Mouse (Mus musculus): ENCODE measurements at regions not wholly inside any gene's neighbourhood (a gene's known extent, or its start where the extent isn't known, plus 50 kb on each side); places are given as distances from the start of the nearest gene placed in this dataset.

GRCm38 (mm10) chr3:38221834-38222215, 262.8 kb downstream of the Ankrd50 start:
- Histone ChIP-seq H3K9ac (ENCODE audit: low read depth, low read length) (no peak overlapping the region), H3K27me3 (replicated peaks; ENCODE audit: control insufficient read depth, insufficient read depth, low read length) (no peaks in the 10 kb centered on the region), H3K27ac (ENCODE audit: low read depth, low read length) (no peak overlapping the region), H3K4me3 (ENCODE audit: low read depth, low read length) (no peak overlapping the region), H3K4me1 (replicated peaks; ENCODE audit: control insufficient read depth, insufficient read depth, low read length) (no peaks in the 10 kb centered on the region), H3K36me3 (ENCODE audit: control insufficient read depth, insufficient read depth) (no peaks in the 10 kb centered on the region), H3K9me3 (ENCODE audit: control insufficient read depth) (no peaks in the 10 kb centered on the region), H3K4me2 (replicated peaks; ENCODE audit: low read depth) (no peak overlapping the region)
- WGBS: 76% methylated on average over 8 of the region's 8 CpGs
- no peak for ATAC-seq
- TF ChIP-seq CTCF (IDR thresholded peaks at IDR 0.05; ENCODE audit: low read depth): no peak

GRCm38 (mm10) chr3:38220934-38221833, 263.5 kb downstream of the Ankrd50 start:
- Histone ChIP-seq H3K27me3 (replicated peaks; ENCODE audit: control insufficient read depth, insufficient read depth, low read length) (no peaks in the 10 kb centered on the region), H3K4me1 (replicated peaks; ENCODE audit: control insufficient read depth, insufficient read depth, low read length) (no peaks in the 10 kb centered on the region), H3K9me3 (ENCODE audit: control insufficient read depth) (no peaks in the 10 kb centered on the region), H3K9ac (ENCODE audit: low read depth, low read length) (no peak overlapping the region), H3K4me2 (replicated peaks; ENCODE audit: low read depth) (no peak overlapping the region), H3K27ac (ENCODE audit: low read depth, low read length) (no peak overlapping the region), H3K4me3 (ENCODE audit: low read depth, low read length) (no peak overlapping the region), H3K36me3 (ENCODE audit: control insufficient read depth, insufficient read depth) (no peaks in the 10 kb centered on the region)
- peak; percentile 85 for TF ChIP-seq CTCF (IDR thresholded peaks at IDR 0.05; ENCODE audit: low read depth)
- WGBS: 43% methylated on average over 11 of the region's 11 CpGs
- ATAC-seq: no peak

GRCm38 (mm10) chr3:38209081-38209480, 275.6 kb downstream of the Ankrd50 start:
- Histone ChIP-seq H3K27ac (ENCODE audit: low read depth, low read length) (no peak overlapping the region), H3K9me3 (ENCODE audit: control insufficient read depth) (no peaks in the 10 kb centered on the region), H3K4me2 (replicated peaks; ENCODE audit: low read depth) (no peak overlapping the region), H3K27me3 (replicated peaks; ENCODE audit: control insufficient read depth, insufficient read depth, low read length) (no peaks in the 10 kb centered on the region), H3K36me3 (ENCODE audit: control insufficient read depth, insufficient read depth) (no peaks in the 10 kb centered on the region), H3K4me3 (ENCODE audit: low read depth, low read length) (no peak overlapping the region), H3K4me1 (replicated peaks; ENCODE audit: control insufficient read depth, insufficient read depth, low read length) (no peaks in the 10 kb centered on the region), H3K9ac (ENCODE audit: low read depth, low read length) (no peak overlapping the region)
- no peak for ATAC-seq
- no peak for TF ChIP-seq CTCF (IDR thresholded peaks at IDR 0.05; ENCODE audit: low read depth)
- 74% methylated on average over 3 of the region's 3 CpGs for WGBS

- Histone ChIP-seq H3K4me1 (replicated peaks; ENCODE audit: control insufficient read depth, insufficient read depth, low read length) (no peaks in the 10 kb centered on the region), H3K36me3 (ENCODE audit: control insufficient read depth, insufficient read depth) (no peaks in the 10 kb centered on the region), H3K4me2 (replicated peaks; ENCODE audit: low read depth) (no peak overlapping the region), H3K4me3 (ENCODE audit: low read depth, low read length) (no peak overlapping the region), H3K27me3 (replicated peaks; ENCODE audit: control insufficient read depth, insufficient read depth, low read length) (no peaks in the 10 kb centered on the region), H3K9me3 (ENCODE audit: control insufficient read depth) (no peaks in the 10 kb centered on the region), H3K9ac (ENCODE audit: low read depth, low read length) (no peak overlapping the region), H3K27ac (ENCODE audit: low read depth, low read length) (no peak overlapping the region)
- TF ChIP-seq CTCF (IDR thresholded peaks at IDR 0.05; ENCODE audit: low read depth): no peak
- no peak for ATAC-seq
- 78% methylated on average over 1 of the region's 1 CpGs for WGBS
These were observed 276.8 kb downstream of the Ankrd50 start for GRCm38 (mm10) chr3:38207867-38208266.

GRCm38 (mm10) chr3:38201861-38202656, 282.6 kb downstream of the Ankrd50 start:
- 57% methylated on average over 10 of the region's 10 CpGs for WGBS
- ATAC-seq: no peak
- H3K27me3 ChIP-seq (replicated peaks; ENCODE audit: control insufficient read depth, insufficient read depth, low read length): no peaks in the 10 kb centered on the region
- H3K36me3 ChIP-seq (ENCODE audit: control insufficient read depth, insufficient read depth): no peaks in the 10 kb centered on the region
- no peak overlapping the region for H3K9ac ChIP-seq (ENCODE audit: low read depth, low read length)
- H3K4me2 ChIP-seq (replicated peaks; ENCODE audit: low read depth): no peak overlapping the region
- TF ChIP-seq CTCF (IDR thresholded peaks at IDR 0.05; ENCODE audit: low read depth): peak; percentile 79
- H3K4me3 ChIP-seq (ENCODE audit: low read depth, low read length): no peak overlapping the region
- H3K9me3 ChIP-seq (ENCODE audit: control insufficient read depth): no peaks in the 10 kb centered on the region
- H3K4me1 ChIP-seq (replicated peaks; ENCODE audit: control insufficient read depth, insufficient read depth, low read length): no peaks in the 10 kb centered on the region
- H3K27ac ChIP-seq (ENCODE audit: low read depth, low read length): no peak overlapping the region

GRCm38 (mm10) chr3:38194001-38194400, 290.6 kb downstream of the Ankrd50 start:
- Histone ChIP-seq H3K27me3 (replicated peaks; ENCODE audit: control insufficient read depth, insufficient read depth, low read length) (no peaks in the 10 kb centered on the region), H3K36me3 (ENCODE audit: control insufficient read depth, insufficient read depth) (no peaks in the 10 kb centered on the region), H3K4me2 (replicated peaks; ENCODE audit: low read depth) (no peak overlapping the region), H3K4me1 (replicated peaks; ENCODE audit: control insufficient read depth, insufficient read depth, low read length) (no peaks in the 10 kb centered on the region), H3K4me3 (ENCODE audit: low read depth, low read length) (no peak overlapping the region), H3K27ac (ENCODE audit: low read depth, low read length) (no peak overlapping the region), H3K9me3 (ENCODE audit: control insufficient read depth) (no peaks in the 10 kb centered on the region), H3K9ac (ENCODE audit: low read depth, low read length) (no peak overlapping the region)
- no peak for TF ChIP-seq CTCF (IDR thresholded peaks at IDR 0.05; ENCODE audit: low read depth)
- ATAC-seq: no peak
- WGBS: 58% methylated on average over 4 of the region's 4 CpGs
